Mouse (Mus musculus) midbrain, embryonic 14.5 days (tissue): Measurements from ENCODE around the gene Tmem63a. TPM values are rescaled to one million over a fixed set of nuclear protein-coding genes. Genes with fewer than 3 reads are reported as not detected.

ENCODE experiments used
- ATAC-seq: fragments of 200-750 bp; cut with Nextera tagmentation; 2 replicates; pipeline ENCODE4 v1.8.0; 2017; ENCODE audit warnings: moderate number of reproducible peaks, moderate library complexity; ENCODE audit not compliant: low FRiP score, low TSS enrichment
- DNase-seq: peaks from one replicate; pipeline ENCODE4 v3.0.0-alpha.2; 2015
- H3K27ac ChIP-seq: fragments of 300-500 bp; sonication (generic); replicated peaks from 2 replicates; pipeline ENCODE4 v1.5.1; 2014; ENCODE audit warnings: mild to moderate bottlenecking, low read depth, low read length, moderate library complexity
- H3K27me3 ChIP-seq: fragments of 300-500 bp; sonication (generic); 2 replicates; pipeline ENCODE4 v1.6.1; 2014; ENCODE audit warnings: low read length, control low read depth, mixed read lengths; ENCODE audit not compliant: control insufficient read depth, insufficient read depth
- H3K36me3 ChIP-seq: fragments of 300-500 bp; sonication (generic); 2 replicates; pipeline ENCODE4 v1.6.1; 2014; ENCODE audit warnings: low read length, control low read depth; ENCODE audit not compliant: control insufficient read depth, insufficient read depth
- H3K4me1 ChIP-seq: fragments of 300-500 bp; sonication (generic); 2 replicates; pipeline ENCODE4 v1.6.1; 2014; ENCODE audit warnings: mild to moderate bottlenecking, antibody characterized with exemption, low read length, control low read depth; ENCODE audit not compliant: control insufficient read depth, insufficient read depth
- H3K4me2 ChIP-seq: fragments of 300-500 bp; sonication (generic); 2 replicates; pipeline ENCODE4 v1.6.1; 2014; ENCODE audit warnings: mild to moderate bottlenecking, low read length, moderate library complexity
- H3K4me3 ChIP-seq: fragments of 300-500 bp; sonication (generic); replicated peaks from 2 replicates; pipeline ENCODE4 v1.5.1; 2014; ENCODE audit warnings: low read depth, low read length
- H3K9ac ChIP-seq: fragments of 300-500 bp; sonication (generic); replicated peaks from 2 replicates; pipeline ENCODE4 v1.6.1; 2014; ENCODE audit warnings: mild to moderate bottlenecking, low read length, moderate library complexity
- H3K9me3 ChIP-seq: fragments of 300-500 bp; sonication (generic); 2 replicates; pipeline ENCODE4 v1.6.1; 2016; ENCODE audit warnings: low read length, control low read depth, mixed read lengths; ENCODE audit not compliant: control insufficient read depth
- WGBS: fragments of 180-500 bp; shearing (Covaris S2); extraction: QIAGEN DNeasy Blood & Tissue Kit; methylation state at CpG from one replicate; pipeline ENCODE4 v1.1.7; 2014; 5-methylcytosine and 5-hydroxymethylcytosine counted together
- polyA plus RNA-seq: library from polyadenylated mRNA; unstranded; fragments of >200 nt; fragmentation: Nextera tagmentation; extraction: Ambion mirVana; gene quantifications from 2 replicates; pipeline ENCODE4 v1.2.1, GENCODE M21; 2014

Tmem63a gene
- polyA plus RNA-seq, 1 experiment from 2014 or later, result 1.2 TPM

GRCm38 (mm10) chr1:180919686-180920085 is 22.5 kb upstream of the Tmem63a start:
- DNase-seq (peak; percentile 23), ATAC-seq (no peak)
- H3K4me3 ChIP-seq, result no peak overlapping the region

GRCm38 (mm10) chr1:180922273-180923048 is 19.7 kb upstream of the Tmem63a start:
- ATAC-seq (no peak), DNase-seq (no peak)
- H3K4me3 ChIP-seq, result no peak overlapping the region
- no peaks in the 10 kb centered on the region for H3K9me3 ChIP-seq
- no peaks in the 10 kb centered on the region for H3K27me3 ChIP-seq
- H3K27ac ChIP-seq, result no peak overlapping the region
- H3K4me1 ChIP-seq, result no peaks in the 10 kb centered on the region
- no peak overlapping the region for H3K9ac ChIP-seq
- no peaks in the 10 kb centered on the region for H3K36me3 ChIP-seq
- 81% methylated on average over 6 of the region's 6 CpGs for WGBS
- no peak overlapping the region for H3K4me2 ChIP-seq

More at GRCm38 (mm10) chr1:180919686-180920085, 22.5 kb upstream of the Tmem63a start:
- Histone ChIP-seq H3K4me1 (no peaks in the 10 kb centered on the region), H3K36me3 (no peaks in the 10 kb centered on the region), H3K27me3 (no peaks in the 10 kb centered on the region), H3K4me2 (no peak overlapping the region), H3K9me3 (no peaks in the 10 kb centered on the region), H3K9ac (no peak overlapping the region), H3K27ac (no peak overlapping the region)
- WGBS, result 31% methylated on average over 8 of the region's 8 CpGs

- Histone ChIP-seq H3K4me2 (no peak overlapping the region), H3K4me3 (no peak overlapping the region), H3K9me3 (no peaks in the 10 kb centered on the region), H3K9ac (no peak overlapping the region), H3K27ac (no peak overlapping the region), H3K4me1 (no peaks in the 10 kb centered on the region), H3K36me3 (no peaks in the 10 kb centered on the region), H3K27me3 (no peaks in the 10 kb centered on the region)
- 49% methylated on average over 2 of the region's 2 CpGs for WGBS
- no peak for DNase-seq
- ATAC-seq, result no peak
Observed at GRCm38 (mm10) chr1:180924737-180925136, 17.4 kb upstream of the Tmem63a start.

GRCm38 (mm10) chr1:180926286-180926685 is 15.9 kb upstream of the Tmem63a start:
- ATAC-seq (no peak), DNase-seq (no peak)
- Histone ChIP-seq H3K27ac (no peak overlapping the region), H3K27me3 (no peaks in the 10 kb centered on the region), H3K4me3 (no peak overlapping the region), H3K9me3 (no peaks in the 10 kb centered on the region), H3K9ac (no peak overlapping the region), H3K36me3 (no peaks in the 10 kb centered on the region), H3K4me2 (no peak overlapping the region), H3K4me1 (no peaks in the 10 kb centered on the region)
- 74% methylated on average over 4 of the region's 4 CpGs for WGBS

GRCm38 (mm10) chr1:180929599-180929998 is 12.5 kb upstream of the Tmem63a start:
- Histone ChIP-seq H3K27me3 (0 out of 2 replicates have a peak, but pooled peaks cover 4% of the 10 kb centered on the region), H3K27ac (no peak overlapping the region), H3K9me3 (no peaks in the 10 kb centered on the region), H3K36me3 (no peaks in the 10 kb centered on the region), H3K4me2 (no peak overlapping the region), H3K4me3 (no peak overlapping the region), H3K9ac (no peak overlapping the region), H3K4me1 (peaks cover 4% of the 10 kb centered on the region; the same call in 1 of the 2 replicates)
- 74% methylated on average over 2 of the region's 2 CpGs for WGBS
- DNase-seq (no peak), ATAC-seq (no peak)

DNA sequence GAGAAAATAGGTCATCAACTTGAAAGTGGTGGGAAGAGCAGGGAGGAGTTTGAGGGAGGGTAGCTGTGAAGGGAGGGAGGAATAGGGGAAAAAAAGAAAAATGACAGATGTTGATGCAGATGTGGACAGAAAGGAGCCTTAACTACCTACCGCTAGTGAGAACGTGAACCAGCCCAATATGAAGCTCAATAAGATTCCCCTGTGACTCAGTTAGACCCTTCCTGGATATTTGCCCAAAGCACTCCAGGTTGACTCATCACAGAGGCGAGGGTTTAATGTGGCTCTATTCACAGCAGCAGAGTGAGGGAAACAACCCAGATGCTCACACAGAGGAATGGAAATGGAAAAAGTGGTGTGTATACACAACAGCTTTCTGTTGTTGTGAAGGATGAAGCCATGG is 11.0 kb upstream of the Tmem63a start:
- 71% methylated on average over 3 of the region's 3 CpGs for WGBS
- Histone ChIP-seq H3K4me2 (no peak overlapping the region), H3K27ac (no peak overlapping the region), H3K4me3 (no peak overlapping the region), H3K27me3 (peaks cover 18% of the 10 kb centered on the region), H3K9me3 (no peaks in the 10 kb centered on the region), H3K4me1 (peaks cover 4% of the 10 kb centered on the region; the same call in 1 of the 2 replicates), H3K9ac (no peak overlapping the region), H3K36me3 (no peaks in the 10 kb centered on the region)
- no peak for ATAC-seq
- DNase-seq, result no peak

GRCm38 (mm10) chr1:180933659-180934058 is 8.5 kb upstream of the Tmem63a start:
- peaks cover 21% of the 10 kb centered on the region for H3K27me3 ChIP-seq
- WGBS, result 2% methylated on average over 6 of the region's 6 CpGs
- DNase-seq, result peak; percentile 18

DNA sequence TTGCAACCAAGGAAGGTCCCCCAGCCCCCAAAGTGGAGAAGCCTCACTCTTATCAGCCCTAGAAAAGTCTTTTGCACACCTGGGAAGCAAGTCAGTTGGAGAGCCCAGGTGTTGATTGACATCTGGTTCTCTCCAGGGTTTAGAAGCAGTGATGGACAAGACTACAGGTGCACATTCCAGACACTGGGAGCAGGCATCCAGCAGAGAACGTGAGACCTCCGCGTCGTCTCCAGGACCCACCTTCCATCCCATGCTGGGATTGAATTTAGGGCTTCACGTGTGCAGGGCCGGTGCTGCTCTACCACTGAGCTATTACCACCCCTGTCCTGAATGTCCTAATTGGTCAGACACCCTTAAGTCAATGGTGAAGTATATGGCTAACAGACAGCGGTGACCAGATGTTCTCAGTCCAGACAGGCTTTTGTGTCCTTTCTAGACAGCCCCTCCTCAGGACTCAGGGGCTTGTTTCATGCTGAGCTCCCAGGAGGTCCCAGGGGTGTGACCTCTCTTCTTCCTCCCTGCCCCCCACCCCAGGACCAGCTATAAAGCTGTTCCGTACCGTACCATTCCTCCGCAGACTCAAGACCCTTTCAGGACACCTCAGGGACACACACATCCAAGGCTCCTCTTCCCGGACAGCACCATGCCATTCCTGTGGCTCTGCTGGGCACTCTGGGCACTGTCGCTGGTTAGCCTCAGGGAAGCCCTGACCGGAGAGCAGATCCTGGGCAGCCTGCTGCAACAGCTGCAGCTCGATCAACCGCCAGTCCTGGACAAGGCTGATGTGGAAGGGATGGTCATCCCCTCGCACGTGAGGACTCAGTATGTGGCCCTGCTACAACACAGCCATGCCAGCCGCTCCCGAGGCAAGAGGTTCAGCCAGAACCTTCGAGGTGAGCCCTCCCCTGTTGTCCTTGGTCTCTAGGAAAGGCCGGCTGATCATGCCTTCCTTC is 7.4 kb upstream of the Tmem63a start, which contains the start of gene Lefty1:
Gene Lefty1 (plus strand): TSS at position 556 of the 953 bp plus-strand sequence.
- H3K27me3 ChIP-seq, result peaks cover 21% of the 10 kb centered on the region
- no peak within 1 kb of the TSS for H3K4me3 ChIP-seq
- no peaks in the 10 kb centered on the region for H3K9me3 ChIP-seq
- H3K4me1 ChIP-seq, result peaks cover 4% of the 10 kb centered on the region; the same call in 1 of the 2 replicates
- no peak for DNase-seq
- H3K27ac ChIP-seq, result no peak within 1 kb of the TSS
- ATAC-seq, result no peak; the same call in 1 of the 2 replicates
- no peaks in the 10 kb centered on the region for H3K36me3 ChIP-seq
- no peak within 1 kb of the TSS for H3K9ac ChIP-seq
- no peak within 1 kb of the TSS for H3K4me2 ChIP-seq
- 13% methylated on average over 21 of the region's 21 CpGs for WGBS

More at GRCm38 (mm10) chr1:180933659-180934058, 8.5 kb upstream of the Tmem63a start:
- Histone ChIP-seq H3K4me3 (no peak overlapping the region), H3K27ac (no peak overlapping the region), H3K4me1 (peaks cover 4% of the 10 kb centered on the region; the same call in 1 of the 2 replicates), H3K9me3 (no peaks in the 10 kb centered on the region), H3K4me2 (no peak overlapping the region), H3K9ac (no peak overlapping the region), H3K36me3 (no peaks in the 10 kb centered on the region)
- ATAC-seq, result no peak
